Mouse (Mus musculus) embryonic facial prominence, embryonic 11.5 days (tissue): Measurements from ENCODE around the gene Rasgef1b. TPM values are rescaled to one million over a fixed set of nuclear protein-coding genes. Genes with fewer than 3 reads are reported as not detected.

Experiments used
- ATAC-seq: fragments of 200-750 bp; cut with Nextera tagmentation; replicated peaks from 2 replicates; pipeline ENCODE4 v1.8.0; 2017; ENCODE audit warnings: low read depth; ENCODE audit not compliant: insufficient number of reproducible peaks, low FRiP score, low TSS enrichment
- DNase-seq: peaks from one replicate; pipeline ENCODE4 v3.0.0-alpha.2; 2015; ENCODE audit warnings: low spot score
- H3K27ac ChIP-seq: fragments of 300-500 bp; sonication (generic); replicated peaks from 2 replicates; pipeline ENCODE4 v1.5.1; 2014; ENCODE audit warnings: mild to moderate bottlenecking, low read depth, low read length, control low read depth
- H3K27me3 ChIP-seq: fragments of 300-500 bp; sonication (generic); 2 replicates; pipeline ENCODE4 v1.6.1; 2014; ENCODE audit warnings: mild to moderate bottlenecking, low read length, moderate library complexity, mixed read lengths; ENCODE audit not compliant: control insufficient read depth, insufficient read depth
- H3K36me3 ChIP-seq: fragments of 300-500 bp; sonication (generic); replicated peaks from 2 replicates; pipeline ENCODE4 v1.6.1; 2014; ENCODE audit warnings: low read depth, mild to moderate bottlenecking, low read length, moderate library complexity, mixed read lengths; ENCODE audit not compliant: control insufficient read depth, insufficient read depth
- H3K4me1 ChIP-seq: fragments of 300-500 bp; sonication (generic); 2 replicates; pipeline ENCODE4 v1.6.1; 2014; ENCODE audit warnings: low read length, mixed read lengths; ENCODE audit not compliant: control insufficient read depth, insufficient read depth
- H3K4me2 ChIP-seq: fragments of 300-500 bp; sonication (generic); 2 replicates; pipeline ENCODE4 v1.6.1; 2014; ENCODE audit warnings: low read depth, mild to moderate bottlenecking, control low read depth, low read length, moderate library complexity
- H3K4me3 ChIP-seq: fragments of 300-500 bp; sonication (generic); 2 replicates; pipeline ENCODE4 v1.5.1; 2014; ENCODE audit warnings: low read depth, low read length, control low read depth
- H3K9ac ChIP-seq: fragments of 300-500 bp; sonication (generic); replicated peaks from 2 replicates; pipeline ENCODE4 v1.6.1; 2014; ENCODE audit warnings: mild to moderate bottlenecking, control low read depth, low read length
- H3K9me3 ChIP-seq: fragments of 300-500 bp; sonication (generic); replicated peaks from 2 replicates; pipeline ENCODE4 v1.6.1; 2016; ENCODE audit warnings: mild to moderate bottlenecking, low read length, inconsistent platforms, mixed read lengths; ENCODE audit not compliant: control insufficient read depth
- WGBS: fragments of 180-500 bp; shearing (Covaris S2); extraction: QIAGEN DNeasy Blood & Tissue Kit; methylation state at CpG from one replicate; pipeline ENCODE4 v1.1.7; 2014; 5-methylcytosine and 5-hydroxymethylcytosine counted together
- polyA plus RNA-seq: library from polyadenylated mRNA; unstranded; fragments of >200 nt; fragmentation: Nextera tagmentation; extraction: Ambion mirVana; gene quantifications from 2 replicates; pipeline ENCODE4 v1.2.1, GENCODE M21; 2014

Gene Rasgef1b
- polyA plus RNA-seq, 1 experiment from 2014 or later, result 14.2 TPM

GRCm38 (mm10) chr5:99723941-99724340 lies 4.9 kb downstream of the Rasgef1b start:
- 80% methylated on average over 6 of the region's 6 CpGs for WGBS
- Histone ChIP-seq H3K4me1 (peaks cover 4% of the 10 kb centered on the region; the same call in 1 of the 2 replicates), H3K4me2 (no peak overlapping the region), H3K9me3 (no peaks in the 10 kb centered on the region), H3K4me3 (no peak overlapping the region), H3K27me3 (peaks cover 3% of the 10 kb centered on the region; the same call in 1 of the 2 replicates), H3K9ac (no peak overlapping the region), H3K36me3 (no peaks in the 10 kb centered on the region), H3K27ac (no peak overlapping the region)
- ATAC-seq (no peak), DNase-seq (no peak)

GRCm38 (mm10) chr5:99722310-99722709 lies 6.6 kb downstream of the Rasgef1b start:
- no peak overlapping the region for H3K4me3 ChIP-seq
- no peak overlapping the region for H3K9ac ChIP-seq
- H3K27me3 ChIP-seq, result peaks cover 2% of the 10 kb centered on the region; the same call in 1 of the 2 replicates
- DNase-seq, result no peak
- no peaks in the 10 kb centered on the region for H3K4me1 ChIP-seq
- H3K27ac ChIP-seq, result no peak overlapping the region
- H3K36me3 ChIP-seq, result no peaks in the 10 kb centered on the region
- H3K4me2 ChIP-seq, result no peak overlapping the region
- no peak for ATAC-seq
- 75% methylated on average over 2 of the region's 2 CpGs for WGBS
- no peaks in the 10 kb centered on the region for H3K9me3 ChIP-seq

- WGBS, result 53% methylated on average over 2 of the region's 2 CpGs
- no peaks in the 10 kb centered on the region for H3K4me1 ChIP-seq
- no peak overlapping the region for H3K9ac ChIP-seq
- no peak overlapping the region for H3K4me2 ChIP-seq
- no peak for DNase-seq
- no peak for ATAC-seq
- no peak overlapping the region for H3K4me3 ChIP-seq
- no peak overlapping the region for H3K27ac ChIP-seq
- no peaks in the 10 kb centered on the region for H3K36me3 ChIP-seq
- H3K27me3 ChIP-seq, result no peaks in the 10 kb centered on the region
- no peaks in the 10 kb centered on the region for H3K9me3 ChIP-seq
These were observed 8.3 kb downstream of the Rasgef1b start for GRCm38 (mm10) chr5:99720554-99720953.

GRCm38 (mm10) chr5:99717917-99718316 lies 10.9 kb downstream of the Rasgef1b start:
- no peak overlapping the region for H3K4me2 ChIP-seq
- no peaks in the 10 kb centered on the region for H3K36me3 ChIP-seq
- no peak overlapping the region for H3K27ac ChIP-seq
- no peak overlapping the region for H3K4me3 ChIP-seq
- H3K4me1 ChIP-seq, result no peaks in the 10 kb centered on the region
- WGBS, result 80% methylated on average over 8 of the region's 8 CpGs
- H3K27me3 ChIP-seq, result no peaks in the 10 kb centered on the region
- no peaks in the 10 kb centered on the region for H3K9me3 ChIP-seq
- no peak for ATAC-seq
- no peak overlapping the region for H3K9ac ChIP-seq
- no peak for DNase-seq

GRCm38 (mm10) chr5:99715281-99715744 lies 13.6 kb downstream of the Rasgef1b start:
- no peak overlapping the region for H3K9ac ChIP-seq
- no peak overlapping the region for H3K4me3 ChIP-seq
- H3K4me1 ChIP-seq, result no peaks in the 10 kb centered on the region
- no peak overlapping the region for H3K27ac ChIP-seq
- no peaks in the 10 kb centered on the region for H3K36me3 ChIP-seq
- WGBS, result 63% methylated on average over 5 of the region's 5 CpGs
- no peak for DNase-seq
- H3K27me3 ChIP-seq, result no peaks in the 10 kb centered on the region
- ATAC-seq, result no peak
- H3K4me2 ChIP-seq, result no peak overlapping the region
- H3K9me3 ChIP-seq, result no peaks in the 10 kb centered on the region

GRCm38 (mm10) chr5:99711947-99712346 lies 16.9 kb downstream of the Rasgef1b start:
- Histone ChIP-seq H3K36me3 (no peaks in the 10 kb centered on the region), H3K4me1 (no peaks in the 10 kb centered on the region), H3K4me3 (no peak overlapping the region), H3K9me3 (no peaks in the 10 kb centered on the region), H3K9ac (no peak overlapping the region), H3K27me3 (no peaks in the 10 kb centered on the region), H3K4me2 (no peak overlapping the region), H3K27ac (no peak overlapping the region)
- ATAC-seq, result no peak
- DNase-seq, result no peak
- WGBS, result 92% methylated on average over 2 of the region's 2 CpGs

- Histone ChIP-seq H3K9ac (no peak overlapping the region), H3K4me1 (no peaks in the 10 kb centered on the region), H3K27me3 (no peaks in the 10 kb centered on the region), H3K9me3 (no peaks in the 10 kb centered on the region), H3K27ac (no peak overlapping the region), H3K4me3 (no peak overlapping the region), H3K4me2 (no peak overlapping the region), H3K36me3 (no peaks in the 10 kb centered on the region)
- no peak for ATAC-seq
- 40% methylated on average over 6 of the region's 6 CpGs for WGBS
- DNase-seq, result peak; percentile 48
These were observed 20.2 kb downstream of the Rasgef1b start for GRCm38 (mm10) chr5:99708706-99709105.

GRCm38 (mm10) chr5:99707261-99707660 lies 21.6 kb downstream of the Rasgef1b start:
- DNase-seq, result peak; percentile 78

More at GRCm38 (mm10) chr5:99707261-99707660, 21.6 kb downstream of the Rasgef1b start:
- Histone ChIP-seq H3K4me1 (no peaks in the 10 kb centered on the region), H3K4me3 (no peak overlapping the region), H3K9ac (no peak overlapping the region), H3K9me3 (no peaks in the 10 kb centered on the region), H3K27ac (no peak overlapping the region), H3K4me2 (no peak overlapping the region), H3K36me3 (no peaks in the 10 kb centered on the region), H3K27me3 (no peaks in the 10 kb centered on the region)
- ATAC-seq, result no peak
- 36% methylated on average over 6 of the region's 6 CpGs for WGBS
